Mouse (Mus musculus): ENCODE data around the gene Scn11a.

GRCm38 (mm10) chr9:119751507-119751906, 73.7 kb downstream of the Scn11a start:
- TF ChIP-seq CTCF (IDR thresholded peaks at IDR 0.05), result peak; percentile 69
- no peak for TF ChIP-seq POLR2A (IDR thresholded peaks at IDR 0.05; ENCODE audit: insufficient read depth, low read depth, low read length)
- TF ChIP-seq EP300 (IDR thresholded peaks at IDR 0.05; ENCODE audit: insufficient read depth, low read depth, low read length), result 0 out of 2 replicates have a peak, but pooled peaks have one; percentile 14

All from heart, adult 2 months (tissue).